Mouse (Mus musculus) heart, adult 2 months (tissue): Measurements from ENCODE around the gene Gtsf1.

Source experiments
- CTCF ChIP-seq: fragments of 200-600 bp; IDR thresholded peaks from 2 replicates; pipeline ENCODE4 v1.8.1; 2022; ENCODE audit warnings: antibody characterized with exemption, mild to moderate bottlenecking, moderate library complexity
- EP300 ChIP-seq: fragments of 200-500 bp; IDR thresholded peaks from 2 replicates; pipeline ENCODE4 v1.6.1; 2011; ENCODE audit warnings: low read depth, low read length, control low read depth; ENCODE audit not compliant: insufficient read depth
- POLR2A ChIP-seq: fragments of 200-500 bp; IDR thresholded peaks from 2 replicates; pipeline ENCODE4 v1.6.1; 2011; ENCODE audit warnings: mild to moderate bottlenecking, low read depth, low read length, control low read depth; ENCODE audit not compliant: insufficient read depth

DNA sequence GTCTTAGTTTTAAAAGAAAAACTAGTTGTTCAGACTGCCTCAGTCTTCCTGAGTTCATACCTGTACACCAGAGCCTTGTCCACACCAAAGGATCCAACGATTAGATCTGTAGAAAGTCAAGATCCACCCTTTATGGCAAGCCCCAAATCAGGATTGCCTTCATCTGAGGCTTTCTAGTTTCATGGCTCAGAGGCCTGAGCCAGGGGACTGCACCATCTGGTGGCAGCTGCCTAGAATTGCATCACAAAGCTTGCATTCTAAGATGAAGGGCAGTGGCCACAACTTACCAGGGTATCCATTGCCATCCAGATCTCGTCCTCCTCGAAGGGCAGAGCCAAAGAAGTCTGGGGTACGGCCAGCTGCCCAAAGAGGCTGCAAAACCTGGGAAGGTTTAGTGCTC lies 77.4 kb downstream of the Gtsf1 start:
- peak; percentile 97 for TF ChIP-seq CTCF
- peak; percentile 84; the same call in 1 of the 2 replicates for TF ChIP-seq EP300
- TF ChIP-seq POLR2A = no peak
